Mouse (Mus musculus): ENCODE data around the gene Dnah6.
A peak's percentile ranks its signal among the peaks of the same experiment; 100 is the strongest.

Gene Dnah6

GRCm38 (mm10) chr6:73228408-73228807 is 7.0 kb upstream of the Dnah6 start:
- DNase-seq (ENCODE audit: low spot score in 2 of 2) = no peak

GRCm38 (mm10) chr6:73227376-73228158 is 6.1 kb upstream of the Dnah6 start:
- no peak for DNase-seq (ENCODE audit: low spot score in 2 of 2)

DNA sequence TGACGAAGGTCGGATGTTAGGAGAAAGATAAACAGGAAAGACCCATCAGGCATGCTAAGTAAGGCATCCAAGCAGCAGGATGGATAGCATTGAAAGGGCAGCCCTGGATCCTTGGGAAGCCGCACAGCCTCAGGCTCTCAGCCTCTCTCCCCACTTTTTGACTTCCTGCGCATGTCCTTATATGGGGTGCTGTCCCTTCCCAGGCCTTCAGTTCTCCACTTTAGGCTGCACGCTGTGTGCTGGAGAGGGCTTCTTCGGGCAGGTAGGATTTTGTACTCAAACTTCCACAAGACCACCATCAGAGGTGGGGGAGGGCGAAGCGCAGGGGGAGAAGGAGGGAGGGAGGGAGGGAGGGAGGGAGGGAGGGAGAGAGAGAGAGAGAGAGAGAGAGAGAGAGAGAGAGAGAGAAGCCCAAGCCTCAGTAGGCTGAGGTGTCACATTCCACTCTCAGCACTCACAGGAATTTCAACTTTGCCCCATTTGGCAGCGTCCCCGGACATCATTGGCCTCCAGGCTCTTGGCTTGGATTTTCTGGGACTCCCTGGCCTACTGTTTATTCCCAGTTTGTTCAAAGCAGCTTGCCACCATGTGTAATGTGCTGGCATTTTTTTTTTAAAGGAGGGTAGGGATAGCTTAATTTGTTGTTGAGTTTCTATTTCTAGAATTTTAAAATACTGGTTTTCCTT is 1.5 kb upstream of the Dnah6 start:
- peak in 1 of 2 experiments; percentile 22 for DNase-seq (ENCODE audit: low spot score in 2 of 2)

- peak in 1 of 2 experiments; percentile 25 for DNase-seq (ENCODE audit: low spot score in 2 of 2)
Measured at GRCm38 (mm10) chr6:73221958-73222735, 696 bp upstream of the Dnah6 start.

DNA sequence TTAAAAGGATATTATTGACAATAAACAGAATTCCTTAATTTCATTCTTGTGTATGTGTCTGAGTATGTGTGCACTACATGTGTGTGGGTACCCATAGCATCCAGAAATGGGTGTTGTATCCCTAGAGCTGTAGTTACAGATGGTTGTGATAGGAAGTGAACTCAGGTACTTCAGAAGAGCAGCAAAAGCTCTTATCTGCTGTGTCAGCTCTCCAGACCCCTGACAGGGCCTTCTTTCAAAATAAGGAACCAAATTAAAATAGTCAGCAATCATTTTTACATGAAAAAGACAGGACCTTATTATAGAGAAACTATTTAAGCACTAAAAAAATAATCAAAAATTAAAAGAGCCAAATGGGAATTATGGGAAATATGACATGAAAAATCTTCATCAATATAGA is 9.8 kb downstream of the Dnah6 start:
- no peak for DNase-seq (ENCODE audit: low spot score in 2 of 2)

- no peak for DNase-seq (ENCODE audit: low spot score in 2 of 2)
Measured at GRCm38 (mm10) chr6:73211036-73211435, 10.4 kb downstream of the Dnah6 start.

GRCm38 (mm10) chr6:73210445-73210972 is 10.9 kb downstream of the Dnah6 start:
- DNase-seq (ENCODE audit: low spot score in 2 of 2) = no peak

- no peak for DNase-seq (ENCODE audit: low spot score in 2 of 2)
Measured at GRCm38 (mm10) chr6:73209598-73209997, 11.9 kb downstream of the Dnah6 start.

- no peak for DNase-seq (ENCODE audit: low spot score in 2 of 2)
Measured at GRCm38 (mm10) chr6:73204937-73205336, 16.5 kb downstream of the Dnah6 start.

- DNase-seq (ENCODE audit: low spot score in 2 of 2) = no peak
Measured at GRCm38 (mm10) chr6:73203724-73204123, 17.7 kb downstream of the Dnah6 start.

- no peak for DNase-seq (ENCODE audit: low spot score in 2 of 2)
Measured at GRCm38 (mm10) chr6:73195291-73195690, 26.2 kb downstream of the Dnah6 start.

DNA sequence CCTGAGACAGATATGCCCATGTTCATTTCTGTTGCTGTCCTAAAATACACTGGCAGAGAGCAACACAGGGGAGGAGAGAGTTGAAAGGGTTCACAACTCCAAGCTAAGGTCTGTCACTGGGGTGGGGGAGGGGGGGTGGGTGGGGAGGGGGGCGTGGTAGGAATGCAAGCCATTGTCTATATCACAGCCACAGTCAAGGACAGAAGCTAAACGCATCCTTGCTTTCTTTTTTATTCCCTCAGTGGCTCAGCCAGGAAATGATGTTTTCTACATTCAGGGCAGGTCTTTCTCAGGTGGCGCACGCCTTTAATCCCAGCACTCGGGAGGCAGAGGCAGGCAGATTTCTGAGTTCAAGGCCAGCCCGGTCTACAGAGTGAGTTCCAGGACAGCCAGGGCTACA is 30.7 kb downstream of the Dnah6 start:
- no peak for DNase-seq (ENCODE audit: low spot score in 2 of 2)

DNA sequence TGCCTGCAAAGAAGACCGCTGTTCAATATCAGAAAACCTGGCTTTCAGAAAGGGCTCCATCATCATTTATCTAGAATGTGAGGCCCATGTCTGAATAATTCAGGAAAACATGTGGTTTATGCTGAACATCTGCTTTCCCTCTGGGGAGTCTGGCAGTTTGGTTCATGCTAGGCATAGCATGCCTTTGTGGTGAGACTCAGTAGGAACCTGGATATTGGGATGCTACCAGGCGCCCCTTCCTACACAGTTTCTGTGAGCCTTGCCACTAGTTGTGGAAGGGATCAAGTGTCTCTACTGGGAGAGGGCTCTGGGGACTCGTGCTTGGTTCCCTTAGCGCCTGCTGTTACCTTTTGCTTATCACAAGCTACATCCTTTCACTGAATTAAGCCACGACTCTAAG is 37.2 kb downstream of the Dnah6 start:
- no peak for DNase-seq (ENCODE audit: low spot score in 2 of 2)

- no peak for DNase-seq (ENCODE audit: low spot score in 2 of 2)
Measured at GRCm38 (mm10) chr6:73182987-73183386, 38.5 kb downstream of the Dnah6 start.

GRCm38 (mm10) chr6:73182410-73182809 is 39.0 kb downstream of the Dnah6 start:
- DNase-seq (ENCODE audit: low spot score in 2 of 2) = no peak

DNA sequence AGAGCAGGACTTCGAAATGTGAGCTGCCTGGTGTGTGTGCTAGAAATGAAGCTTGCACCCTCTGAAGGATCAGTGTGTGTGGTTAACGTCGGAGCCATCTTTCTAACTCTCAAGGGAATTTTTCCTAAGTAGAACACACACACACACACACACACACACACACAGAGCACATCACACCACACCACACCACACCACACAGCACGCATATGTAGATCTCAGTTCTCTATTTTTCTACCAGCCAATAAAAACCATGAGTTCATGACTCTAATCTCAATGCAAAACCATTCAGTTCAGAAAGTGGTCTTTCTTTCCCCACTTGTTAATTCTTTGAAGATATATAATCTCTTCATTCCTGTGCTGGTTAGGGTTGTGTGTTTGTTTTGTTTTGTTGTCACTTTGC is 39.4 kb downstream of the Dnah6 start:
- DNase-seq (ENCODE audit: low spot score in 2 of 2) = no peak

GRCm38 (mm10) chr6:73175156-73175555 is 46.3 kb downstream of the Dnah6 start:
- DNase-seq (ENCODE audit: low spot score in 2 of 2) = no peak

GRCm38 (mm10) chr6:73167230-73167629 is 54.2 kb downstream of the Dnah6 start:
- DNase-seq (ENCODE audit: low spot score in 2 of 2) = no peak

DNA sequence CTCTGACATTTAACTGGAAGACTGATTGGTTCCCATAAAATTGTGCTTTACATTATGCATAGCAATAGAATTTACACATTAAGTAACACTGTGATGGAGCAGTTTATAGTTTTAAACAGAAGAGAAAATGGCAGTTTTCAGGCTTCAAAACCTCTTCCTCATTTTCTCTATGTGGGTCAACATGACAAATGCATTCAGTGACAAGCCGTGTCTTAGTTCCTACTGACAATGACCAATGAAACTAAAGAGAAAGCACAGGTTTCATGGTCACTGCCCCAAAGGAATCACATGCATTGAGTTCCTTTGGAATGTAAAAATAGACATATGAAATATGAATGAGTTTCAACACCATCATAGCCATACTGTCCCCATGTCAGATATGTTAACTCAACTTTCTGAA is 58.5 kb downstream of the Dnah6 start:
- no peak for DNase-seq (ENCODE audit: low spot score in 2 of 2)

GRCm38 (mm10) chr6:73161338-73161737 is 60.1 kb downstream of the Dnah6 start:
- no peak for DNase-seq (ENCODE audit: low spot score in 2 of 2)

GRCm38 (mm10) chr6:73155455-73155854 is 66.0 kb downstream of the Dnah6 start:
- DNase-seq (ENCODE audit: low spot score in 2 of 2) = no peak

DNA sequence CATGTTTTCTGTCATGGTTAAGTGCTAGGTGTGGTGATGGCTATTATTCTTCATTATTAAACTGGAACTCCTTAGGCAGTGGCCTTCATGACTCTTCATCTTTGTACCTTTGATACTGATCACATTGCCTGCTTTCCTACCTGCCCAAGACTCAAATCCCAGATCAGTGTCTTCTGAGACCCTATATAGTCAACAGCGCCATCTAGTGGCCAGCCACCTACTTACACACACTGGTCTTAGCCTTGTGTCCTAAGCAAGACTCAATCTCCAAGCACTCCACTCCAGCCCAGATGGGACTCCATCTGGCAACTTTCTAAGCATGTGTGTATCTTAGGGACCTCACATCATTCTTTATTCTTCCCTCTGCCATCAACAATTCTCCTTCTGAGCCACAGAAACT is 67.8 kb downstream of the Dnah6 start:
- peak; percentile 77 to 84 for DNase-seq (ENCODE audit: low spot score in 2 of 2)
